Mouse (Mus musculus): ENCODE results near the gene Zfp831.

Zfp831 gene

GRCm38 (mm10) chr2:174735270-174735669, 91.9 kb downstream of the Zfp831 start:
- DNase-seq = no peak

DNA sequence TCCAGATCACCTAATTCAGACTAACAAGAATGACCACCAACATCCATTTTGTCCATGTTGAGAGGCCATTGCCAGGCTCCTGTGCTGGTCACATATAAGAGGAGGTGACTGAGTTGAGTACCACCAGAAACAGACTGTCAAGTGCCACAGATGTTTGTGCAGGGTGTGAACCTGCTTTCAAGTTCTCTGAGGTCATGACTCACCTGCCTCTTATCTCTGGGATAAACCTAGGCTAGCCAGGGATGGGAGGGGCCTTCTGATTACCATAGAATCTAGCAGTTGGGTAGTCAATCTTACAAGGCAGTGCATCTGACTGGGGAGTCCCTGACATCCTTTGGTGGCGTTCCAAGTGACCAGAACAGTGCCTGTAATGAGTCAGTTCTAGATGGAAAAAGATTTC, 103.8 kb downstream of the Zfp831 start:
- no peak for DNase-seq

- DNase-seq = no peak
These were observed 105.0 kb downstream of the Zfp831 start for GRCm38 (mm10) chr2:174748381-174748780.

DNA sequence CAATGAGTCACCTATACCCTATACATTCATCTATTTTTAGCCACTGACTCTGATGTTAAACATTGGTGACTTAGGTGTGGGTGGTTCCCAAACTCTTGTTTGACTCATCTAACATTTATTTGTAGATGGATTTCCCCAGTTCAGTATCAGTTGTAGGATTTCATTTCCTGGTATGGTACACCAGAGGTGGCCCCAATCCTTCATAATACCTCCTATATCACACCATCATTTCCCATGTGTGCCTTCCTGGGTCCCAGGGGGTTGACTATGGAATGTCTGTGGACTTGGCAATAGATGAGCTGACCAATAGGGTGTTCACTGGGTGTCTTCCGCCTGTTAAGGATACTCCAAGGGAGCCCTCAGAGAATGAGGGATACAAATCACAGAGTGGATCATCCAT, 109.9 kb downstream of the Zfp831 start:
- DNase-seq = no peak

DNA sequence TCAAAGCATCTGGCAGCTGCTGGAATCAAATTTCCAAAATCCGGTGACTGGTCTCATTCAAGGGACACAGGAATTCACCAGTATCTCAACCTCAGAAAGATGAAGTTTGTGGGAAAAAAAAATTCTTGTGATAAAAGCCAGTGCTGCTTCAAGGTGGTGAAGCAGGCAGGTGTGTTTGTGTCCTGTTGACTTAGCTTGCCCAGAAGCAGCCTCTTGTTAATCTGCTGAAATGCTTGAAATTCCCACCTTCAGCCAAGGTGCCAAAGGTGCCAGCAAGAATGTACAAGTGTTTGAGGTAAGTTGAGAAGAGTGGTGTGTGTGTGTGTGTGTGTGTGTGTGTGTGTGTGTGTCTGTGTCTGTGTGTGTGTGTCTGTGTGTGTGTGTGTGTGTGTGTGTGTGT, 110.9 kb downstream of the Zfp831 start:
- no peak for DNase-seq

GRCm38 (mm10) chr2:174759189-174759588, 115.9 kb downstream of the Zfp831 start:
- no peak for DNase-seq
